Mouse (Mus musculus) thymus, postnatal 10 days (tissue): Measurements from ENCODE around the gene Celf2.

Experiments used
- DNase-seq, 2 experiments: peaks; one replicate each; pipeline ENCODE4 v3.0.0; 2021; ENCODE audit warnings: low spot score in 2 of 2

Gene Celf2

DNA sequence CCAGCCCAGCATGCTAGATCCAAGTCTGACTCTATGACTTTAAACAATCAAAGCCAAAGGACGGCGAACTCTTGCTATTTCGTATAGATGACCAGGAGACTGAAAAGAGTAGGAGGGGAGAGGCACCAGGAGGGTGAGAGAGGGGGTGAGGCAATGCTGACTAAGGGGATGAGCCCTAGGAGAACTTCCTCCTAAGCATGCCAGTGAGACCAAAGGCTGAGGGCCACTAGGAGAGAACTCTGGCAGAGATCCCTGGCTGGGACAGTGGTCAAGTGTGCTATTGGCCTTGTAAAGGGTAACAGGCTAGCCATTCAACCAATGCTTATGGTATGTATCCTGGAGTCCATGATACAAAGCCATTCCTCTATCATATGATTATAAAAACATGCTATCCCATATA, 778.5 kb downstream of the Celf2 start:
- DNase-seq: no peak

DNA sequence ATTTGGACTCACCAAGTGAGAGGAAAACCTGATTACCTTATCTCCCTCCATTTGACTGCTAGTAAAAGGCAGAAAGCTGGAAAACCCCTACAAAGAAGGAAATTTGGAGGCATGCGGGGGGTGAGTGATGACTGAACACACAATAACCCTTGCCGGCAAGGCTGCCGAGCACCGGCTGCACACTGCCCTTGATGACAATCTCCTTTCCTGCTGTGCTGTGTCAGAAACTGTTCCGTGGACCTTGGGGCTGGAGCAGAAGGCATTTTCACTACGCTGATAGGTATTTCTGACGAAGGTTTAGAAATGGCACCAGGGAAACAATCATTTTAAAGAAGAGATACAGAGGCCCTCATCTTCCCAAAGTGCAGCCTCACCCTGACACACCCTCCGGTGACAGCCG, 779.4 kb downstream of the Celf2 start:
- DNase-seq: no peak

DNA sequence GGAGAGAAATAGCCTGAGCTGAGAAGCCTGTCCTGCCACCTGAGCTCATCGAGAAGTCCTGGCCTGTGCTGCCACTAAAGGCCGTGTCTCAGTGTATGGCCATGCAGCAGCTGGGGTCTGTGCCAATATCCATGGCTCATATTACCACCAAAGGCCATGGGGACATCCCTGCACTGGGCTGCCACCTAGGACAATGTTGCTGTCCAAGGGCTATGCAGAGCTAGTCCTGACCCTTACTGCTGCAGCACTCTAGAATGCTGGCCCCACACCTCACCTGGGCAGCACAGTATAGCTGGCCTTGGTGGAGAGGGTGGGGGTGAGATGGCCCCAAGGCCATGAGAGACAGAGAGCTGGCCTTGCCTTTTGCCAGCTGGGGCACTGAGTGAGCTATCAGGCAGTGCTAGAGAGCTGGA, 780.5 kb downstream of the Celf2 start:
- DNase-seq: no peak

DNA sequence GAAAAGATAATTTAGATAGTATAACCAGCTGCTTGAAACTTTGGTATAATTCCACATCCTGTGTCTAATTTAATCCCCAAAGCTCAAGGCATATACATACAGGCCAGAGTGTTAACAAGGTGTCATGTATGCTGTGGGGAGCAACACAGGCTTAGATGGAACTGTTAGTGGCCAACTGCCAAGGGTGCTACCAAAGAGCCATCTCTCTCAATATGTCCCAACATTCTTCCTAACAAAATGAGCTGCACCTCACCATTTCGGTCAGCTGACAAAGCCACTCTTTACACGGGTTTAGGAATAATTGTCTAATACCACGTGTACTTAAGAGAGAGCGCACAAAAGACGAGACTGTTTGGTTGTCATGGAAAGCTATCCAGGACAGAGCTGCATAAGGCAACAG, 782.0 kb downstream of the Celf2 start:
- DNase-seq: no peak

DNA sequence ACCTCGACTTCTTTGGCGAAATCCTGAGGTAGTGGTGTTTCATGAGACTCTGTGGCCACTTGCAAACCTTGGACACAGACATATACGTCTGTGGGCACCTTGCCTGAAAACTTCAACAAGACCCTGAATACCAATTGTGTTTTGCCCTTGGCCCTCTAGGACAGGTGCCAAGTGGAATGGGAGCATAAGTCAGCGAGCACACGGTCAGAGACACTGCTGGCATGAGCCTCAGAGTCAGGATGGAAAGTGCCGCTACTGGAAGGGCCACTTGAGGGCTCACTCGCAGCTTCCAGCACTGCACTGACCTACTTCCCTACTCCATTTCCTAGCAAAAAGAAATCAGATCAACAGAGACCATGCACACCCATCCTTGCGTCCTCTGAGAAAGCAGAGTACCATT, 783.3 kb downstream of the Celf2 start:
- DNase-seq: no peak

DNA sequence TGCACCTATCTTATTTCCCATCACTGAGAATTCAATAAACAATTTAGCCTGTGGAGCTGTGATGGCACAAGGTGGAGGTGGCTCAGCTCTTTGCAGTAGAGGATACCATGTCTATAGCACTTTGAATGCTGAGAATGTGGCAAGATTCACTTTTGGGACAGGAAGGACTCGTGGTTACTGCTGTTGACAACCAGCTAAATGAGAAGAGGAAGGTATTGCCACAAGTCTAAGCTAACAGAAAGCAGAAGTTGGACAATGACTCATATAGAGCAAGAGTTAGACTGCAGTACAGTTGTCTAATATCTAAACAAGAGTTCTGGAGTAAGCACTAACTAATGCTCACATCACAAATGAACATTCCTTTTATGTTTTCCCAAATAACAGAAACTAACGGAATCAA, 785.8 kb downstream of the Celf2 start:
- DNase-seq: no peak

DNA sequence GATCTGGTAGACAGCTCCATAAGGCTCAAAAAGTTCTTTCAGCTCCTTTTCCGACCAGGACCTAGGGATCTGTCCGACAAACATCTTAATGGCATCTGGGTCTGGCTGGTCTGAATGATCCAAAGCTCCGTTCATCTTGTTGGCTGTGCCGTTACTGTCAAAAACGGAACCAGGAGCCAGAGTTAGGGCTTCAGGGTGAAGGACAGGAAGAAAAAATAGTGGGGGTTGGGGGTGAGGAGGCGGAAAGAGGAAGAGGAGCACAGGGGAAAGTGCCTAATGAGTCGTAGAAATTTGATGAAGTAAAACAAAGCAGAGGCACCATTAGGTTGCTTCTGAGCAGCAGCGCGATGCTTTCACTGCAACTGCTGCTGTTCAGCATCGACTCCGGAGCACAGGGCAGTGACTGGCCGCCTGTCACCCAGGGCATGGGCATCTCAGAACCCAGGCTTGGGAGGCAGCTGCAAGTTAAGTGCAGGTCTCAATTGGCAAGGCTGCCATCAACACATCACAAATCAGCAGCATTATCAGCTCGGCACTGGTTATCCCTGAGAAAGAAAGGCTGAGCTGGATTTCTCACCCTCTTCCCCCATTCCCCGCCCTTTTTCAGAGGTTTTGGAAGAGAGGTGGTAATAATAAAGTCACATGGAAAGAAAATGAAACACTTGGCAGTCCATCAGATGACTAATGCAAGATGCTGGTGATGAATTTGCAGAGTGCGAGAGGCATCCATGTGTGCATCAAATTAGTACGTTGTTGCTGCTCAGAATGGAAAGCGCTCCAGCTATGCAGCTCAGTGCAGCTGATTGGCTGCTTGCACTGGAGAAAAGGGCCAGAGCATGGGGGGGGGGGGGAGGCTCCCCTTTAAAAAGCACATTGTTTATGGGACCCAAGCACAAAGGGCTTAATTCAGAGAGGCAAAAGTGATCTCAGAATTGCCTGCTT, 787.6 kb downstream of the Celf2 start:
- DNase-seq: peak in 1 of 2 experiments; percentile 40

DNA sequence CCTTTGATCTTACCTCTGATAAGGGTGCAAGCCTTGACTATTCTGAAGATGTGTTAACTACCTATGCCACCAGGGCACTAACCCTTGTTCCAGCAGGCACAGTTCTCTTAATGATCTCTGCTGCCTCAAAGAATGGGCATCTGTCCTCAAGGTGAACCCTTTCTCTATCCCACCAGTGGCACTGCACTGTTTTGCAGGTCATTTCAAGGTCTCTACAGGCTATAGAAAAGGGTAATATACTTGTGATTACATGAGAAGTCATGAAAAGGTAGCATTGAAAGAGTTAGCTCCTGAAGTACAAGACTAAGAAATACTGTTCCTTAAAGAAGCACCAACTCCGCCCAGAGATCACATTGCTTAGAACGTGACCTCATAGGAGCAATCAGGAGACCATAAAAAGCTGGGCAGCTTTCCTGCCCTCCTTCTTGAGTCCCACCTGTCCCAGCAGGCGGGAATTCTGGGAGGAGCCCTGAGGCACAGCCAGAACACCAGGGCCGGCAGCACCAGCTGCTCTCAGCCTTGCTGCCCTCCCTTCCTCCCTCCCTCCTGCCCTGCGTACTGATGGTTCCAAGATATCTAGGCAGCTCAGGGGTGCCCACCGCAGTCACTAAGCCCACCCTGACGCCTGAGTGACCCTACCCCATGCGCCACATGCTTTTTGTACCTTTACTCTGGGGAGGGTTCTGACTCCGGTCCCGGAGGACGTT, 788.5 kb downstream of the Celf2 start:
- DNase-seq: peak; percentile 49 to 52

DNA sequence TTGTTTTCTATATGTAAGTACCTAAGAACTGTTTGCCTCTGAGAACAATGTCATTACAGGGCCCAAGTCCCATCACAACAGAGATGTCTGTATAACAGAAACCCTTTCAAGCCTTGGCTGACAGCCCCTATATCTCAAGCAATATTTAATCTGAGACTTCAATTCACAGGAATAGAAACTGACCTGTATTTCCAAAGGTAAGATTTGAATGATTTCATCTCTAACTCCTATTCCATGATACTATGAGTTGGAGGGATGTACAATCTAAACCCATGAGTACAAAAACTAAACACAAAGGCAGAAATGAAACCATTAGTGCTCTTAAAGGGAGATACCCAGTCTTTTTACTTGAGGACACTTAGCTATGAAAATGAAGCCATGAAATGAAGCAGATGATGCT, 790.5 kb downstream of the Celf2 start:
- DNase-seq: no peak

DNA sequence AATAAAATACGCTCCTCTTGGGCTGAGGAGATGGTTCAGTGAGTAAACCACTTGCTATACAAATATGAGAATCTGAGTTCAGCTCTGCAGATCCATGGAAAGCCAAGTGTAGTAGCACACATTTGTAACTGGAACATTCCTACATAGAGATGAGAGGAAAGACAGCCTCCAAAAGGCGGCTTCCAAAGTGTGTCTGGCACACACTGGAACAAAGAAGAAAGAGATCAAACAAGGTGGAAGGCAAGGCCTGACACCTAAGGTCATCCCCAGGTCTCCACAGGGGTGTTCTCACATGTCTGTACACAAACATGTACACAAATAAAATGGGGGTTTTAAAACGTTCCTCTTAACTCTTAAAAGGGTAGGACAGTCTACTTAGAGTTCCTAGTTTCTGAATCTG, 791.4 kb downstream of the Celf2 start:
- no peak for DNase-seq

DNA sequence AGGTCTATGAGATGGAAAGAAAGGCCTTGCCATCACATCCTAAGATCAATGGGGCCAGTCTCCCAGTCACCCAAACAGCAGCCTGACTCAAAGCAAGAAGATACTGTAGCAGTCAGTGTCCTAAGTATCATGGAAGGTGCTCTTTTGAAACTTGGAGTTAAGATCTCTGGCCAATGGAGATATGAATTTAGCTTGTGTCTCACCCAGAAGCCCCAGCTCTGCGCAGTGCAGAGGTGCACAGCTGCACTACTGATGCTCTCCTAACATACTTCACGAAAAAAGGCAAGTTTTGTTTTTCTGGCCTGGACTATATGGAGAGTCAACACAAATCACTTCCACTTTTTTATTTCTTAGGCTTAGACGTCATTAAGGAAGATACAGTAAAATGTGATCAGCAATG, 793.8 kb downstream of the Celf2 start:
- no peak for DNase-seq

DNA sequence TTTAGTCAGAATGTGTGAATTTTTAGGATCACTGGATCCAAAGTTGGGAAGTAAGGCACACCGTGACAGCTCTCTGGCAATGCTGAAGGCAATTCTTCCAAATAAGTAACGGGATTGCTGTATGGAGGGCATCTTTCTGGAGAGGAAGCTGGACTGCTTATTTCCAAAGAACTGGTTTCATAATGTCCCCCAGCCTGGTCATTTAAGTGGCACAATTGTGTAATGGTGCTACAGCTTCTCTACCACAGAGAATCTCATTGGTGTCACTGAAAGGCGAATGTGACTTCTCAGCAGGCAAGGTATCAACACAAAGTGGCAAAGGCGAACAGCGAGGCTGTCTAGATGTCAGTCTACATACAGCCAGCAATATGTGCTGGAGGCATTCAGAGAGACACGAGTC, 795.8 kb downstream of the Celf2 start:
- no peak for DNase-seq

DNA sequence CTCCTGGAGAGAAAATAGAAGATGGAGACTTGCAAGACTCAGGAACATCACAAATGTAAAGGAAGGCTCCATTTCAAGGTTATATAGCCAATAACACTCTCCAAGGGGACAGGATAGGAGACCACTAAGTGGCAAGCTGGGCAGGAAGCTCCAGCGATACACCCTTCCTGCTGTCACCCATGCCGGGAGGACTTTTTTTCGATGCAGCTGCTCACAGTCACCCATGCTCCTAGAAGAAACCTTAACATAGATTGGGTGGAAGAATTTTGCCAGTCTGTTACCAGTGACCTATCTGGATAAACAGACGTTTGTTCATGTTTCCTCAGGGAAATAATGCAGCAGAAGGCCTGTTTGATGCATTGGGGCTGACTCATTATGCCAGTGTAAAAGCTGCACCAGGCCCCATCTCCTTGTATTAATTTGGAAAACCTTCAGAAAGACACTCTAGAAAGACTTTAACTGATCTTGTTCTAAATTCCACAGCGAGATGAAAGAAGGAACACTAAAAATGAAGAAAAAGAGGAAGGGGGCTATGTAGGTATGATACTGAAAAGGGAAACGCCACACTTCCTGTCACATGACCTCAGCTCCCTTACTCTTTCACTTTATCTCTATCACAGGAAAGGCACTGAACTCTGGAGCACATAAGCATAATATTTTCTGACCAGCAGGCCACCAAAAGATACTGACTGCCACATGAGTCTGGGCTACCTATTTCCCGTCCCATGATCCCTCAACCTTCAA, 798.5 kb downstream of the Celf2 start:
- DNase-seq: peak in 1 of 2 experiments; percentile 40

DNA sequence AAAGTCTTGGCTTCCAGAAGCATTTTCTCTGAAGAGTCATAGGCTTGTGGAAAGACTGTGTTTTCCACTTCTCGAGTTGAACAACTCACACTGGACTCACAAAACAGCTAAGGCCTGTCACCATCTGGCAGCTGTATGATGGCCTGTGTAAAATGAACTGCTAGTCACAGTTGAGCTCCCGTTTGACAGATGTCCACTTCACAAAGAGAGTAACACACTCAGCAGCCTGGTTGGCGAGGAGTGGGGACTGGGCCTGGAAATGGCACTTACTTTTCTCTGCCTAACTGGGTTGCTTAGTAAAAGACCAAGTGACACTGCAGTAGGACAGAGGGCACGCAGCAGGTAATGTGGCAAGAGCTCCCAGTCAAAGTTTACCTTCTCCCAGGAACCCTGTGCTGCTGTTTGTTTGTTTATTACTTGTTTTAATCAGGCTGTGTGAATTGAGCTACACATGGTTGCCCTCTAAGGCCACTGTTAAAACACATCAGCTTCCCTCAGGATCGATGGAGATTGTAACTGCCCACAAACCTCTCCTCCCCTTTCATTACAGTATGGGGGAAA, 801.3 kb downstream of the Celf2 start:
- DNase-seq: no peak

DNA sequence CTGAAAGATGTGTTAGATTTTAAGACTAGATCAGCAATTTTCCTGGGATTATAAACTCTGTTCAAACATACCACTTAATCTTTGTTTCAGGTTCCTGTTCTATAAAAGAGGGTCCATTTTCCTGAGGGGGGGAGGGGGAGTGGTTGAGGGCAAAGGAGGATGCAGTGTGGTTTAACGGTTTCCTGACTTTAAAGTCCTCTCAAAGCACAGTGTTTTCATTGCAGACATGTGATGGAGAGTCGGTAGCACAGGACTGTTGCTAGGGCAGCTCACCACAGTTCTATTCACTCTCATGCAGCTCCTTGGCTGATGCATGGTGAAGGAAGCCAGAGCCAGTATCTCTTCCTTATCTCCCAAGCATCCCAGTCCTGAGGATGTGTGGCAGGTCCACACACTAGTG, 802.1 kb downstream of the Celf2 start:
- peak; percentile 81 to 86 for DNase-seq

DNA sequence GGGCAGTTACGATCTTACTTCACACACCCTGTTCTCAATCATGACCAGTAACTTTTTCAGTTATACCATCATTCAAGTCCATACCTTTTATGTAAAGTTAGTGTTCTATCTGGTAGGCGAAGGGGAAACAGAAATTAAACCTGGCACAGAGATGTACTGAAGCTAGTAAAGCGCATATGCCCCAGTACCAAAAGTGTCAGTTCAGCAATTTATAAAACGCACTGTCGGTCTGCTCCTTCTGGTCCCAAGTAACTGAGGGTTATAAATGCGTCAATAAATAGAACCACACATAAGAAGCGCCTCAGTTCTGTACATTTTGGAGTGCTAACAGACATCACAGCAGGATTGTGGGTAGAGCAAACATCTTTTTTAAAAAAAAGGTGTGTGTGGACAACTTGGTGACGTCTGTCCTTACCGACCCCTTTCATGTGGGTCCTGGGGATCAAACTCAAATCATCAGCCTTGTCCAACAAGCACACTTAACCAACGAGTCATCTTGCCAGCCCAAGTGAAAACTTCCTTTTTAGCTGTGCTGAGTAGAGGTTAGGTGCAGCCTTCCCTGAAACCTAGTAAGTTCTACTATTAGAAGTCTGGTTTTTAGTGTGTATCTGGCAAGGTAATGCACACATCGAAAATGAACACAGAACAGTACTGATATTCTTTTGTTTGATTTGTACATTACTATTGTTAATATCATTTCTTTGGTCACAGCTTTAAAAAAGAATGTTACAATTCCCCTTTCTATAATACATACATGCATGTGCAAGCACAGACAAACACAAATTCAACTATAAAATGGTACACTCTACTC, 803.2 kb downstream of the Celf2 start:
- no peak for DNase-seq

DNA sequence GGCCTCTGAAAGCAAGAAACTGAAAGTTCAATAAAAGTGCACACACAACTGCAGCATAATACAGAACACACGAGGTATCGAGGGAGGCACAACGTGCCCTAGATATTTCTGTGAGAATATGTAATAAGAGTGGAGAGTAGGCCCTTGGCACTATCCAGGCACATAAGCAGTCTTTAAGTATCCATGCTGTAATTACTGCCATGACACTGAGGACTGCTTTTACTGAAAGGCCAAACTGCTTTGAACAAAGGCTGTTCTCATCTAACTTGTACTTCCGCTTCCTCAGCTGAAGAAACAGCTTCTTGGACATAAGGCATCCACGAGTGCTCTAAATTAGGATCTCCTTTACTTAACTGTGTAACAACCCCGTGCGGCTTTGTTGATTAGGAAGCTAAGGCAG, 803.9 kb downstream of the Celf2 start:
- no peak for DNase-seq

DNA sequence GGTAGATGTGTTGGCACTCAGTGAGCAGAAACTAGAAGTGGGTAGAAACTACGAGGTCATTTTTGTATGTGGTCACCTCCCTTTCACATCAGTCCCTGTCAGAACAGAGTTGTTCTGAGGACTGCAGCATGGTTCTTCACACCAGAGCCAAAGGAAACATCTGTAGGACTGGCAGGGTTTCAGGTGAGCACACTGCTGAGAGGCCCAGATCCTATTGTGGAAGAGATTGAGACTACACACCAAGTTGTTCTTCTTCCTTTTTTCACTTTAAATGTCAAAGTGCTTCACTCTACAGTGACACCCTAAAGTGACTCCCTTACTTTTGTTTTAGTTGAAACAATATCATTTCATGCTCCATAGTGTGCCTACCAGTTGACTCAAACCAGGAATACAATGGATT, 804.6 kb downstream of the Celf2 start:
- DNase-seq: no peak

DNA sequence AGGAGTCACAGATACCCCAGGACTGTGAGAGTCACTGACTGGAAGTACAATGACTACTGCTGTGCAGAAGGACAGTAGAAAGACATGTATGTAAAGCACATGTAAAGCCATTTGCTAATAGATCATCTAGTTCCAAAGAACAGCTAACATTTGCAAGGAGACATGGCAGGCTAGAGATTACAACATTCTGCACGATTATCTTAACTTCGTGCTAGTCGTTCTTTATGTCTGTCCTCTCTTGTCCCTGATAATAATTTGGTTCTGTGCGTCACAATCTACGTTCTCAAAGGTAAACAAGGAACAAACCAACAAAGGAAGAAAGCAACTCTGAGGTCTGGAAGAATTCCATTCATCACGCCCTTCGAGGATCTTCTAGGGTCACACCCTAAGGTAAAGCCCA, 805.0 kb downstream of the Celf2 start:
- no peak for DNase-seq

DNA sequence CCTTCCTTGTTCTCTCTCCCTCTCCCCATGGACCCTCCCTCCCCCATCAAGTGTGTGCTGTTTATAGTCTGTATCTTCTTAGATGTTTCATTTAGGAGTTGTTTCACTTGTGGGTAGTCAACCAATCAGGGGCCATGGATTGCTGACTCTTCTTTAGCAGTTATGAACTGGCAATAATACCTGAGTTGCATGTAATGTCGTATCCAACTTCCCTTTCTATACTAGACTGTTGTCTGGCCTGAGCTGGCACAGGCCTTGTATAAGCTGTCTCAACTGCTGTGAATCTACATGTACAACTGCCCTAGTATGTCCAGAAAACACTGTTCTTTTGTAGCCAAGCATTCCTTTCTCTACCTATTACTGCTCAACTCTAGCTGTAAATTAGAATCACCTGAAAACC, 813.0 kb downstream of the Celf2 start:
- no peak for DNase-seq

DNA sequence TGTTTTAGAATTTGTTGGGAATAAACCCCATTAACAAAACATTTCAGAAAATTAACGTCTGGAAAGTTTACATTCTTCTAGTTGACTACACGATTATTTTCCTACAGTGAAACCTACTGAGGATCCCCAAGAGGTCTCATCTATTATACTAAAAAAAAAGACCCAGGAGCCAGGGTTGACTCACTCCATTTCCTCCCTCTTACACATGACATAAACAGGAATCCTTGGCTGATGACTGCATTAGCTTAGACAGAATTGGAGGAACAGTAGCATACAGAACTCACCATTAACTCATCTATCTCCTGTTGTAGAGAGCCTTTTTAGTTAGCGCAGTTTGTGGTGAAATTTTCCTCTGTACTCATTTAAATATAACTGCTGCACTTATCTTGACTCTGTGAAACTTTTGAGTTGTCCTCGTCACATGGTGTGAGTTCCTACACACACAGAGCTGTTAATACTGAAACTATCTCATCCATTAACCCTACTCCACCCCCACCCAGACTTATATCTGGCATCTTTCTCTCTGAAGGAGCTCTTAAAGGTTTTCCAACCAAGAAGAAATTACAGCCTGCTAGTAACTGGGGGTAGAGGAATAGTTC, 813.9 kb downstream of the Celf2 start:
- no peak for DNase-seq
